Mouse (Mus musculus): ENCODE results near the gene Coq10b.

GRCm38 (mm10) chr1:55092056-55092455 is 39.5 kb downstream of the Coq10b start:
- TF ChIP-seq GATA1 (IDR thresholded peaks at IDR 0.05; ENCODE audit: borderline replicate concordance, low read length) = no peak
- TF ChIP-seq FLI1 (IDR thresholded peaks at IDR 0.05; ENCODE audit: low read length) = no peak
